Mouse (Mus musculus) erythroblast, embryonic 14.5 days (primary cell): Measurements from ENCODE around the gene E2f8. TPM values are rescaled to one million over a fixed set of nuclear protein-coding genes. Genes with fewer than 3 reads are reported as not detected.

ENCODE experiments used
- H3K27me3 ChIP-seq: 2 replicates; pipeline ENCODE4 v1.6.1; 2012; ENCODE audit warnings: inconsistent platforms; ENCODE audit not compliant: control insufficient read depth
- H3K36me3 ChIP-seq: 2 replicates; pipeline ENCODE4 v1.6.1; 2012; ENCODE audit warnings: mild to moderate bottlenecking, inconsistent platforms; ENCODE audit not compliant: control insufficient read depth
- H3K4me1 ChIP-seq: 2 replicates; pipeline ENCODE4 v1.6.1; 2012; ENCODE audit warnings: inconsistent platforms; ENCODE audit not compliant: control insufficient read depth
- H3K4me3 ChIP-seq: replicated peaks from 2 replicates; pipeline ENCODE3; 2012; ENCODE audit warnings: moderate library complexity, mild to moderate bottlenecking, inconsistent platforms
- H3K9me3 ChIP-seq: 2 replicates; pipeline ENCODE4 v1.6.1; 2012; ENCODE audit warnings: low read length, inconsistent platforms, mixed read lengths; ENCODE audit not compliant: control insufficient read depth
- GATA1 ChIP-seq: IDR thresholded peaks from 2 replicates; pipeline ENCODE4 v1.6.1; 2012; ENCODE audit warnings: low read length, inconsistent platforms, mixed read lengths
- TAL1 ChIP-seq: IDR thresholded peaks from 3 replicates; pipeline ENCODE4 v1.6.1; 2012; ENCODE audit warnings: low read length, inconsistent platforms, mixed read lengths
- polyA plus RNA-seq: library from polyadenylated mRNA; stranded (reverse); fragments of >175 nt; gene quantifications from 2 replicates; pipeline ENCODE4 v1.2.3, GENCODE M21; 2012

E2f8 gene
- polyA plus RNA-seq, 1 experiment: 19.5 TPM

- Histone ChIP-seq H3K9me3 (no peaks in the 10 kb centered on the region), H3K27me3 (no peaks in the 10 kb centered on the region), H3K4me3 (no peak overlapping the region), H3K36me3 (peaks cover 97% of the 10 kb centered on the region), H3K4me1 (peaks cover 4% of the 10 kb centered on the region; the same call in 1 of the 2 replicates)
- TF ChIP-seq GATA1: no peak
These were observed 16.5 kb downstream of the E2f8 start for GRCm38 (mm10) chr7:48864671-48865458.

GRCm38 (mm10) chr7:48864199-48864598 is 17.2 kb downstream of the E2f8 start:
- no peaks in the 10 kb centered on the region for H3K9me3 ChIP-seq
- no peaks in the 10 kb centered on the region for H3K27me3 ChIP-seq
- H3K4me3 ChIP-seq: no peak overlapping the region
- H3K36me3 ChIP-seq: peaks cover 91% of the 10 kb centered on the region
- TF ChIP-seq TAL1 (no peak), GATA1 (no peak)
- peaks cover 4% of the 10 kb centered on the region; the same call in 1 of the 2 replicates for H3K4me1 ChIP-seq

GRCm38 (mm10) chr7:48861796-48862195 is 19.6 kb downstream of the E2f8 start:
- Histone ChIP-seq H3K27me3 (no peaks in the 10 kb centered on the region), H3K9me3 (no peaks in the 10 kb centered on the region), H3K36me3 (peaks cover 66% of the 10 kb centered on the region), H3K4me3 (no peak overlapping the region), H3K4me1 (peaks cover 4% of the 10 kb centered on the region; the same call in 1 of the 2 replicates)
- TF ChIP-seq GATA1: no peak
- no peak for TF ChIP-seq TAL1

GRCm38 (mm10) chr7:48860948-48861347 is 20.4 kb downstream of the E2f8 start:
- H3K4me3 ChIP-seq: no peak overlapping the region
- peaks cover 58% of the 10 kb centered on the region for H3K36me3 ChIP-seq
- no peaks in the 10 kb centered on the region for H3K27me3 ChIP-seq
- no peak for TF ChIP-seq TAL1
- TF ChIP-seq GATA1: no peak
- H3K9me3 ChIP-seq: no peaks in the 10 kb centered on the region
- H3K4me1 ChIP-seq: peaks cover 4% of the 10 kb centered on the region; the same call in 1 of the 2 replicates

- no peak overlapping the region for H3K4me3 ChIP-seq
- H3K9me3 ChIP-seq: no peaks in the 10 kb centered on the region
- H3K36me3 ChIP-seq: peaks cover 42% of the 10 kb centered on the region
- no peaks in the 10 kb centered on the region for H3K27me3 ChIP-seq
- peaks cover 3% of the 10 kb centered on the region; the same call in 1 of the 2 replicates for H3K4me1 ChIP-seq
- no peak for TF ChIP-seq TAL1
- no peak for TF ChIP-seq GATA1
These were observed 22.0 kb downstream of the E2f8 start for GRCm38 (mm10) chr7:48859362-48859761.

- H3K4me3 ChIP-seq: no peak overlapping the region
- no peaks in the 10 kb centered on the region for H3K27me3 ChIP-seq
These were observed 23.1 kb downstream of the E2f8 start for GRCm38 (mm10) chr7:48858257-48858656.

GRCm38 (mm10) chr7:48855461-48855860 is 25.9 kb downstream of the E2f8 start:
- no peaks in the 10 kb centered on the region for H3K9me3 ChIP-seq
- H3K27me3 ChIP-seq: no peaks in the 10 kb centered on the region
- H3K36me3 ChIP-seq: peaks cover 6% of the 10 kb centered on the region
- H3K4me3 ChIP-seq: no peak overlapping the region
- H3K4me1 ChIP-seq: peaks cover 12% of the 10 kb centered on the region
- no peak for TF ChIP-seq GATA1
- TF ChIP-seq TAL1: no peak

More at GRCm38 (mm10) chr7:48858257-48858656, 23.1 kb downstream of the E2f8 start:
- H3K4me1 ChIP-seq: peaks cover 6% of the 10 kb centered on the region
- H3K9me3 ChIP-seq: no peaks in the 10 kb centered on the region
- no peak for TF ChIP-seq TAL1
- no peak for TF ChIP-seq GATA1
- H3K36me3 ChIP-seq: peaks cover 31% of the 10 kb centered on the region

- no peak overlapping the region for H3K4me3 ChIP-seq
- H3K4me1 ChIP-seq: peaks cover 12% of the 10 kb centered on the region
- H3K9me3 ChIP-seq: no peaks in the 10 kb centered on the region
- H3K36me3 ChIP-seq: no peaks in the 10 kb centered on the region
- TF ChIP-seq TAL1: no peak
- TF ChIP-seq GATA1: no peak
- H3K27me3 ChIP-seq: no peaks in the 10 kb centered on the region
These were observed 27.9 kb downstream of the E2f8 start for GRCm38 (mm10) chr7:48853496-48853895.

GRCm38 (mm10) chr7:48851529-48852104 is 29.8 kb downstream of the E2f8 start:
- Histone ChIP-seq H3K36me3 (no peaks in the 10 kb centered on the region), H3K4me1 (peaks cover 12% of the 10 kb centered on the region), H3K9me3 (no peaks in the 10 kb centered on the region), H3K27me3 (no peaks in the 10 kb centered on the region; the same call in 1 of the 2 replicates), H3K4me3 (no peak overlapping the region)
- TF ChIP-seq TAL1 (no peak), GATA1 (no peak)
